Mouse (Mus musculus): ENCODE data around the gene Hps5.
"Not testable (repeated sequence)": the region's sequence is repeated elsewhere in the genome, so short reads cannot be mapped to it uniquely, and the experiment has no call there.

Hps5 gene

GRCm38 (mm10) chr7:46827803-46828184 lies 31.9 kb upstream of the Hps5 start:
- no peak for DNase-seq (ENCODE audit: low spot score in 2 of 2)

- DNase-seq (ENCODE audit: low spot score in 2 of 2), result no peak
Observed at GRCm38 (mm10) chr7:46827046-46827802, 31.4 kb upstream of the Hps5 start.

- not testable (repeated sequence) for DNase-seq (ENCODE audit: low spot score in 2 of 2)
Observed at GRCm38 (mm10) chr7:46820876-46821632, 25.2 kb upstream of the Hps5 start.

- no peak for DNase-seq (ENCODE audit: low spot score in 2 of 2)
Observed at GRCm38 (mm10) chr7:46814012-46814411, 18.1 kb upstream of the Hps5 start.

GRCm38 (mm10) chr7:46810325-46810724 lies 14.5 kb upstream of the Hps5 start:
- no peak for DNase-seq (ENCODE audit: low spot score in 2 of 2)

- DNase-seq (ENCODE audit: low spot score in 2 of 2), result no peak
Observed at GRCm38 (mm10) chr7:46796779-46797178, 915 bp upstream of the Hps5 start.

GRCm38 (mm10) chr7:46796206-46796679 lies 379 bp upstream of the Hps5 start:
- no peak for DNase-seq (ENCODE audit: low spot score in 2 of 2)

- DNase-seq (ENCODE audit: low spot score in 2 of 2), result no peak
Observed at GRCm38 (mm10) chr7:46793871-46794270, 2.0 kb downstream of the Hps5 start.

GRCm38 (mm10) chr7:46789177-46789849 lies 6.6 kb downstream of the Hps5 start:
- no peak for DNase-seq (ENCODE audit: low spot score in 2 of 2)

GRCm38 (mm10) chr7:46770706-46771105 lies 25.2 kb downstream of the Hps5 start:
- DNase-seq (ENCODE audit: low spot score in 2 of 2), result peak in 1 of 2 experiments; percentile 32

GRCm38 (mm10) chr7:46768451-46768850 lies 27.4 kb downstream of the Hps5 start:
- DNase-seq (ENCODE audit: low spot score in 2 of 2), result no peak

GRCm38 (mm10) chr7:46767371-46767770 lies 28.5 kb downstream of the Hps5 start:
- DNase-seq (ENCODE audit: low spot score in 2 of 2), result no peak

GRCm38 (mm10) chr7:46764672-46765071 lies 31.2 kb downstream of the Hps5 start:
- DNase-seq (ENCODE audit: low spot score in 2 of 2), result no peak

- no peak for DNase-seq (ENCODE audit: low spot score in 2 of 2)
Observed at GRCm38 (mm10) chr7:46762601-46763000, 33.3 kb downstream of the Hps5 start.

- DNase-seq (ENCODE audit: low spot score in 2 of 2), result no peak
Observed at GRCm38 (mm10) chr7:46761049-46761795, 34.6 kb downstream of the Hps5 start.

- no peak for DNase-seq (ENCODE audit: low spot score in 2 of 2)
Observed at GRCm38 (mm10) chr7:46751490-46751889, 44.4 kb downstream of the Hps5 start, which contains the start of gene Saa2. Saa2 (plus strand) TSS chr7:46751790.

- DNase-seq (ENCODE audit: low spot score in 2 of 2), result no peak
Observed at GRCm38 (mm10) chr7:46748459-46748858, 47.4 kb downstream of the Hps5 start.

GRCm38 (mm10) chr7:46746381-46746780 lies 49.5 kb downstream of the Hps5 start:
- no peak for DNase-seq (ENCODE audit: low spot score in 2 of 2)

- DNase-seq (ENCODE audit: low spot score in 2 of 2), result no peak
Observed at GRCm38 (mm10) chr7:46745816-46746215, 50.0 kb downstream of the Hps5 start.

- DNase-seq (ENCODE audit: low spot score in 2 of 2), result not testable (repeated sequence)
Observed at GRCm38 (mm10) chr7:46742880-46743279, 53.0 kb downstream of the Hps5 start, which contains the start of gene Saa1. Saa1 (minus strand) TSS chr7:46742980.

GRCm38 (mm10) chr7:46740041-46740440 lies 55.8 kb downstream of the Hps5 start:
- not testable (repeated sequence) for DNase-seq (ENCODE audit: low spot score in 2 of 2)
